Mouse (Mus musculus) cerebellum, postnatal 25 days (tissue): Measurements from ENCODE around the gene Tns1.

Experiments used
- DNase-seq, 2 experiments: peaks; one replicate each; pipeline ENCODE4 v3.0.0; 2021; ENCODE audit warnings: mixed read lengths in 2 of 2

Gene Tns1

DNA sequence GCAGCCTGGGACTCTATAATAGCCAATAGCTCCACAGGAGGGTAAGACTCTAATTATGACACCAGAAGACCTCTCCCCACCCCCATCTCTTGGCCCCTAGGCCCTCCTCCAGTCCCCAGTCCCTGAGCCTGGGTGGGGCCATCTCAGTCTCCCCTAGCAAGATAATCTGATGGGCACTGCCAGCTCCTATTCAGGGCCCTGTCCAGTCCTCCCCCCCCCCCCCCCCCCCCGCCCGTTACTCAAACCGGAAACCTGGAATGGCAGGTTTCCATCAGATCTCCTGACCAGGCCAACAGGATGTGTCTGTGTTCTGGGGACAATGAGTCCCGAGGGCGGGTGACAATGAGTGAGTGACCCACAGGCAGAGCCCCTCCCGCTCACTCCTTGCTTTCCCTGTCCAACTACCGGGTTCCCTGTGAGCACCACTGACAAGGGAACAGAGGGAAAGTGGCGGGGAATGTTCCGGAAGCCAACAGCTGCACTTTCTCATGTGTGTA is 136.5 kb downstream of the Tns1 start:
- no peak for DNase-seq

DNA sequence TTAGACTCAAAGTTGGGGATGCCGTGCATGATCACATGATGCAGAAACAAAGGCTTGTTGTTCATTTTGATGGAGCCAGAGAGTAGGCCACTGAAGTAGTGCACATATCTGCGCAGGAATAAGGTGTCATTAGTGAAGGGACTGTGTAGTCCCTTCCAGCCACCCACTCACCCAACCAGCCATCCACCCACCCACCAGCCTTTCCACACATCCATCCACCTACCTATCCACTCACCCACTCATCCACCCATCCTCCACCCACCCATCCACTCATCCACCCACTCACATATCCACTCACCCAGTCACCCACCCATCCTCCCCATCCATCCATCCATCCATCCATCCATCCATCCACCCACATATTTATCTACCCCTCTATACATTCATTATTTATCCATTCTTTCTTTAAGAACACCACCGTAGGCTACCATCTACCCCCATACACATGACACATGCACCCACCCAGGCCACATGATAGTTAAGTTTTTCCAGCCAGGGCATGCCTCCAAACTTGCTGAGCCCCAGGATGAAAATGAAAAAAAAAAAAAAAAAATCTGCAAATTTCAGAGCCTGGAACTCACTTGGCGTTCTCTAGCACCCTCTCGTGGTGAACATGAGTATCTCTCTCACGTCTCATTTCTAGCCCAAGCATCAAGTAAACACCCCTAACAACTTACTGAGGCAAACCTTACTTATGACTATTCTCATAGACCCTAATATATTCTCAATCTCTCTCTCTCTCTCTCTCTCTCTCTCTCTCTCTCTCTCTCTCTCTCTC is 137.8 kb downstream of the Tns1 start:
- peak; percentile 38 to 55 for DNase-seq

- no peak for DNase-seq
Observed at GRCm38 (mm10) chr1:73985611-73986010, 138.6 kb downstream of the Tns1 start.

GRCm38 (mm10) chr1:73979214-73979613 is 145.0 kb downstream of the Tns1 start:
- peak in 1 of 2 experiments; percentile 46 for DNase-seq

- no peak for DNase-seq
Observed at GRCm38 (mm10) chr1:73978576-73978975, 145.7 kb downstream of the Tns1 start.

- no peak for DNase-seq
Observed at GRCm38 (mm10) chr1:73973992-73974391, 150.3 kb downstream of the Tns1 start.

GRCm38 (mm10) chr1:73972726-73973125 is 151.5 kb downstream of the Tns1 start:
- no peak for DNase-seq

GRCm38 (mm10) chr1:73970161-73970730 is 154.0 kb downstream of the Tns1 start:
- DNase-seq, result no peak

GRCm38 (mm10) chr1:73968712-73969511 is 155.3 kb downstream of the Tns1 start:
- no peak for DNase-seq

DNA sequence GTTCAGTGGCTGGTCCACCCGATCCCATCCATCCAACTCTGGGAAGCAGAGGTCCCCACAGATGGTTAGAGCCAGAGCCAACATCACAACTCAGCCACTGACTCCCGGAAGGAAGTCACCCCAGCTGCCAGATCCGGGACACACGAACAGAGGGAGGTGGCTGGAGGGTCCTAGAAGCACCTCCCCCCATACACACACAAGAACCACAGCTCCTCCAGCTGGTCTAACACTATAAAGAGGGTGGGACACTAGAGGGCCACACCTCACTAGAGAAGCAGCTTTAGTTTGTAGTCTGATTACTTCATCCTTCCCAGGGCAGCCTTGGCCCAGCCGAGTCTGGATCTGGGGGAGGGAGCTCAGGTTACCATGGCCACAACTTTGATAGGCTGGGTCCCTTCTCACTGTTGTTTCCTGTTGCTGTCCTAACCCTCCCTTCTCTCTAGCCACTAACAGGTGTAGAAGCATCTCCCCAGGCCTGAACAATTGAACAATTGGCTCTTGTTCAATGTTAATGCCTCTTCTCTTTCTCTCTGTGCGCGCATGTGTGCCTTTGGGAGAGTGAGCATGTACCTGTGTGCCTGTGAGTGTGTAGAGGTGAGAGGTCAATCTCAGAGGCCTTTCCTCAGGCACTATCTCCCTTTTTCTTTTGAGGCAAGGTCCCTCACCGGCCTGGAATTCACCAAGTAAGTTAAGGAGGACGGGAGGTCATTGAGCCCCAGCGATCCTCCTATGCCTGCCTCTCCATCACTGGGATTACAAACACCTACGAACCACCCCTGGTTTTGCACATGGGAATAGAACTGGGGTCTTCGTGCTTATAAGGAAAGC is 157.6 kb downstream of the Tns1 start:
- DNase-seq, result no peak

DNA sequence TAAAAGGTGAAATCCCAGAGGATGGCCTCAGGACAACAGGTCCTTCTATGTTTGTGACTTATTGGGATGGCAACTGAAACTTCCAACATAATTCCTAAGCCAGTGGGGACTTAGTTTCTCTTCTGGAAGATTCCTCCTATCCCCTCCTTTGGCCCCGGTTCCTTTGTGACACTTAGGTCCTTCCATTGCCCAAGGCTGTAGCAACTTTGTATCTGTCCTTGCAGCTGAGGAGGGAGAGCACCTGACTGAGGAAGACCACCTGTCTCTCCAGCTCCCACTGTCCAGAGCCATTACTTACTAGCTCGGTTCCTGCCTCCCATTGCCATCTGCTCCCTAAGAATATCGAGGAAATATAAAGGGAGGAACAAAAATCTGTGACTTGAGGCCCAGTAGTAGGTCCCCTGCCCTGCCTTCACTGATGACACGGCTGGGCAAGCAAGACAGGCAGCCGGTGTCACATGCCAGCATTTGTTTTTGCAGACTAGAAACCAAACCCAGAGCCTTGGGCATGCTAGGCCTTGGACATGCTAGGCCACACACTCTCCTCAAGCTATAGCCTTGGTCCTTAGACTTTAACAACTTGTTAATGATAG is 160.0 kb downstream of the Tns1 start:
- no peak for DNase-seq

DNA sequence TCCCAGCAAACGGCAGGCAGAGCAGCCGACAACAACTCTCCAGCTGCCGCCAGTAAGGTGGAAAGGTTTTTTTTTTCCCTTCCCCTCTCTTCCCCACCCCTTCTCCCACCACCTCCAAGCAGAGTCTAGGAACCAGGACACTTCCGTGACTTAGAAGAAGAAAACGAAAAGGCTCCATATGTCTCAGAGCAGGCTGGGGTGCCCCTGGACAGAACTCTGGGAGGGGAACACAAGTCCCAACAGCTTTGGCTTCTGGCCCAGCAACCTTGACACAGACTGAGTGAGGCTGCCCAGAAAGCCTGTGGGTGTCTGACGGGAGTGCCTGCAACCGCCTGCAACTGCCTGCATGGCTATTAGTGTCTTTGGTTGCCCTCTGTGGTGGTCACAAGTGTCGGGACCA is 160.6 kb downstream of the Tns1 start:
- DNase-seq, result peak; percentile 25 to 57

DNA sequence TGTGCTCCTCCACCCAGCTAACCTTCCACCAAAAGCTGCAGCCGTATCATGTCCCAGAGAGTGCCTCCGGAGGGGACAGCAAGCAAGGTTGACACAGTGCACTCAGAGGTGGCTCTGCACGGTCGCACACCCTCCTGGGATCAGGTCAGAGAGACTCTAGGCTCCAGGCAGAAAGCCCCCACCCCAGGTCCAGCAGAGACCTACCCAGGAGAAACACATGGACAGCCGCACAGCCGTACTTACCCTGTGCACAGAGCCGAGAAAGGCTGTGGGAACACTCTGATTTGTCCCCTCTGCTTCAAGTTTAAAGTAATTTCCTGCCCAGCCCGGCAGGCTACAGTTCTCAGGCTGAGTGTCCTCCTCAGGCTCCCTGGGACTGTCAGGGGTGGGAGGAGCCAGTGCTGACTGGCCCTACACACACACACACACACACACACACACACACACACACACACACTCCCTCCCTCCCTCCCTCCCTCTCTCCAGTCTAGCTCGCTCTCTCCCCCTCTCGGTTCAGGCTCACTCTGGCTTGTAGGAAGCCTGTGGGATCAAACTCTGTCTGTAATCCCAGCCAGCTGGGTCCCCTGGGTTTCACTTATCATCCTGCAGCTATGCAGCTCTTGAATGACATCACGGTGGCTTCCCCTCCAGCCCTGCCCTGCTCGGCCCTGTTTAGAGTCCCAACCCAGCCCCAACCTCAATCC is 161.4 kb downstream of the Tns1 start:
- DNase-seq, result peak; percentile 19 to 30

DNA sequence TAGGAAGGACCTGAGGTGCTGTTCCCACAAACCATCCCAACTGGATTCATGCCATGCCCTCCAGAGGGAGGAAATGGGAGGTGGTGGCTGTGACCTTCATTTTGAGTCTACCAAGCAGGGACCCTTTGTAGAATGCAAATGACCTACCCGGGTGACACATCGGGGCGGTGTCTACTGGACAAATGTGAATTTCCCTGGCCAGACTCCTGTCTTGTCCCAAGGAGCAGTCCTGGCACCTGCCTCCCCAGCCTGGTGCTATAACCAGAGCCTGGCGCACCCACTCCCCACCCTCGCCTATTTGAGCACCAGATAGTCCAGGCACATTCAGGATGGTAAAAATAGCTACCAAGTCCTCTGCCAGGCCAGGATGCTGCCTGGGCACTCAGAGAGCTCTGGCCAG is 162.2 kb downstream of the Tns1 start:
- peak in 1 of 2 experiments; percentile 22 for DNase-seq

GRCm38 (mm10) chr1:73959758-73960157 is 164.5 kb downstream of the Tns1 start:
- DNase-seq, result no peak

DNA sequence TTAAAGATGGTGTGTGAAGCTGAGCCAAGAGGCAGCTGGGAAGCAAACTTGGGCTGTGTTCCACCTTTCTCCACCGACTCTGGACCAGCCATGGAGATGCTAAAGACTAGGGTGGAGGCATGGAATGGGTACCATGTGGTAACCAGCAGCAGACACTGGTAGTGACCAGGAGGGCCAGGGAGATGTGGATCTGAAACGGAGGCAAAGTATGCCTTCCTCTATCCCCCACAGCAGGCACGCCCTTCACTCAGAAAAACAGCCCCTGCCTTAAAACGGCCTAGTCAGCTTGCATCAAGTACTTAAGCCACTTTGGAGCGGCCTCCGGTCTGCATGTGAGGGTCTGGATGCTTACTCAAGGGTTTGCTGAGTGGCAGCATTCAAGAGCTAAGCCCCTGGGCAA is 164.9 kb downstream of the Tns1 start:
- no peak for DNase-seq

GRCm38 (mm10) chr1:73958210-73958983 is 165.9 kb downstream of the Tns1 start:
- no peak for DNase-seq

GRCm38 (mm10) chr1:73957428-73957827 is 166.8 kb downstream of the Tns1 start:
- no peak for DNase-seq

DNA sequence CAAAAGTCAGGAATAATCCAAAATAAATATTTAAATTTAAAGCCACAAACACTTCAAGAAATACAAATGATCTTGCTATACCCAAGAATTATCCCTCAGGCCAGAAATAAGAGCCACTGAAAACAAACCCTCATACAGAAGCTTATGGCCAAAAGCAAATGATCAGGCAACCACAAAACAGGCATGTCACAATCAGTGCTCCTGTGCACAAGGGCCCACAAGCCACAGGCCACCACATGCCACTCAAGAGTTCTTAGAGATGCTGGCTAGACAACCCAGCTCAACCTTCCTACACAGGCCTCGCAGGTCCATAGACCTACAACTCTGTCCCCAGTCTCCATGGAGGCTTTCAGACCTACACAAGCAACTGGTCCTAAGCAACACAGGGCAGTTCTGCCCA is 167.9 kb downstream of the Tns1 start:
- no peak for DNase-seq

GRCm38 (mm10) chr1:73955259-73955842 is 168.9 kb downstream of the Tns1 start:
- no peak for DNase-seq
